Mouse (Mus musculus): Measurements from ENCODE around the gene Prlr. TPM values are rescaled to one million over a fixed set of nuclear protein-coding genes. Genes with fewer than 3 reads are reported as not detected.

Gene Prlr
- polyA plus RNA-seq, 1 experiment, result 1.1 TPM

- no peak overlapping the region for H3K27ac ChIP-seq (ENCODE audit: control insufficient read depth, insufficient read depth, low read depth, low read length, poor library complexity)
- 79% methylated on average over 6 of the region's 6 CpGs for WGBS
- no peaks in the 10 kb centered on the region for H3K4me1 ChIP-seq (ENCODE audit: control insufficient read depth, insufficient read depth, low read length)
- no peak overlapping the region for H3K4me3 ChIP-seq (replicated peaks; ENCODE audit: control insufficient read depth, low read depth, low read length)
- TF ChIP-seq POLR2A (IDR thresholded peaks at IDR 0.05; ENCODE audit: borderline replicate concordance, control insufficient read depth, low read depth, low read length) (no peak), CTCF (IDR thresholded peaks at IDR 0.05; ENCODE audit: control insufficient read depth, insufficient read depth, low read length) (no peak)
These were observed 36.2 kb downstream of the Prlr start for GRCm38 (mm10) chr15:10213213-10213612.

- no peak for TF ChIP-seq POLR2A (IDR thresholded peaks at IDR 0.05; ENCODE audit: borderline replicate concordance, control insufficient read depth, low read depth, low read length)
- TF ChIP-seq CTCF (IDR thresholded peaks at IDR 0.05; ENCODE audit: control insufficient read depth, insufficient read depth, low read length), result no peak
- H3K27ac ChIP-seq (ENCODE audit: control insufficient read depth, insufficient read depth, low read depth, low read length, poor library complexity), result no peak overlapping the region
- no peak overlapping the region for H3K4me3 ChIP-seq (replicated peaks; ENCODE audit: control insufficient read depth, low read depth, low read length)
- 83% methylated on average over 3 of the region's 3 CpGs for WGBS
- no peaks in the 10 kb centered on the region for H3K4me1 ChIP-seq (ENCODE audit: control insufficient read depth, insufficient read depth, low read length)
These were observed 36.7 kb downstream of the Prlr start for GRCm38 (mm10) chr15:10213710-10214109.

- WGBS, result 82% methylated on average over 8 of the region's 8 CpGs
- no peak overlapping the region for H3K4me3 ChIP-seq (replicated peaks; ENCODE audit: control insufficient read depth, low read depth, low read length)
- no peaks in the 10 kb centered on the region for H3K4me1 ChIP-seq (ENCODE audit: control insufficient read depth, insufficient read depth, low read length)
- H3K27ac ChIP-seq (ENCODE audit: control insufficient read depth, insufficient read depth, low read depth, low read length, poor library complexity), result no peak overlapping the region
- TF ChIP-seq POLR2A (IDR thresholded peaks at IDR 0.05; ENCODE audit: borderline replicate concordance, control insufficient read depth, low read depth, low read length), result no peak
- no peak for TF ChIP-seq CTCF (IDR thresholded peaks at IDR 0.05; ENCODE audit: control insufficient read depth, insufficient read depth, low read length)
These were observed 38.7 kb downstream of the Prlr start for GRCm38 (mm10) chr15:10215719-10216118.

GRCm38 (mm10) chr15:10216189-10216588 lies 39.2 kb downstream of the Prlr start:
- Histone ChIP-seq H3K27ac (ENCODE audit: control insufficient read depth, insufficient read depth, low read depth, low read length, poor library complexity) (no peak overlapping the region), H3K4me1 (ENCODE audit: control insufficient read depth, insufficient read depth, low read length) (no peaks in the 10 kb centered on the region), H3K4me3 (replicated peaks; ENCODE audit: control insufficient read depth, low read depth, low read length) (no peak overlapping the region)
- TF ChIP-seq POLR2A (IDR thresholded peaks at IDR 0.05; ENCODE audit: borderline replicate concordance, control insufficient read depth, low read depth, low read length), result no peak
- WGBS, result 82% methylated on average over 4 of the region's 4 CpGs

GRCm38 (mm10) chr15:10223614-10224155 lies 46.6 kb downstream of the Prlr start:
- no peak overlapping the region for H3K4me3 ChIP-seq (replicated peaks; ENCODE audit: control insufficient read depth, low read depth, low read length)
- WGBS, result 70% methylated on average over 4 of the region's 4 CpGs

GRCm38 (mm10) chr15:10225701-10226100 lies 48.7 kb downstream of the Prlr start:
- 83% methylated on average over 4 of the region's 4 CpGs for WGBS
- no peak overlapping the region for H3K27ac ChIP-seq (ENCODE audit: control insufficient read depth, insufficient read depth, low read depth, low read length, poor library complexity)
- no peak overlapping the region for H3K4me3 ChIP-seq (replicated peaks; ENCODE audit: control insufficient read depth, low read depth, low read length)
- H3K4me1 ChIP-seq (ENCODE audit: control insufficient read depth, insufficient read depth, low read length), result no peaks in the 10 kb centered on the region
- TF ChIP-seq CTCF (IDR thresholded peaks at IDR 0.05; ENCODE audit: control insufficient read depth, insufficient read depth, low read length) (no peak), POLR2A (IDR thresholded peaks at IDR 0.05; ENCODE audit: borderline replicate concordance, control insufficient read depth, low read depth, low read length) (no peak)

More at GRCm38 (mm10) chr15:10223614-10224155, 46.6 kb downstream of the Prlr start:
- Histone ChIP-seq H3K27ac (ENCODE audit: control insufficient read depth, insufficient read depth, low read depth, low read length, poor library complexity) (no peak overlapping the region), H3K4me1 (ENCODE audit: control insufficient read depth, insufficient read depth, low read length) (no peaks in the 10 kb centered on the region)
- TF ChIP-seq POLR2A (IDR thresholded peaks at IDR 0.05; ENCODE audit: borderline replicate concordance, control insufficient read depth, low read depth, low read length) (no peak), CTCF (IDR thresholded peaks at IDR 0.05; ENCODE audit: control insufficient read depth, insufficient read depth, low read length) (no peak)

GRCm38 (mm10) chr15:10228636-10229035 lies 51.6 kb downstream of the Prlr start:
- Histone ChIP-seq H3K4me3 (replicated peaks; ENCODE audit: control insufficient read depth, low read depth, low read length) (no peak overlapping the region), H3K27ac (ENCODE audit: control insufficient read depth, insufficient read depth, low read depth, low read length, poor library complexity) (no peak overlapping the region), H3K4me1 (ENCODE audit: control insufficient read depth, insufficient read depth, low read length) (no peaks in the 10 kb centered on the region)
- 67% methylated on average over 2 of the region's 2 CpGs for WGBS
- TF ChIP-seq CTCF (IDR thresholded peaks at IDR 0.05; ENCODE audit: control insufficient read depth, insufficient read depth, low read length) (no peak), POLR2A (IDR thresholded peaks at IDR 0.05; ENCODE audit: borderline replicate concordance, control insufficient read depth, low read depth, low read length) (no peak)

GRCm38 (mm10) chr15:10235977-10236376 lies 58.9 kb downstream of the Prlr start:
- Histone ChIP-seq H3K27ac (ENCODE audit: control insufficient read depth, insufficient read depth, low read depth, low read length, poor library complexity) (no peak overlapping the region), H3K4me3 (replicated peaks; ENCODE audit: control insufficient read depth, low read depth, low read length) (no peak overlapping the region), H3K4me1 (ENCODE audit: control insufficient read depth, insufficient read depth, low read length) (no peaks in the 10 kb centered on the region)
- no peak for TF ChIP-seq CTCF (IDR thresholded peaks at IDR 0.05; ENCODE audit: control insufficient read depth, insufficient read depth, low read length)
- TF ChIP-seq POLR2A (IDR thresholded peaks at IDR 0.05; ENCODE audit: borderline replicate concordance, control insufficient read depth, low read depth, low read length), result no peak
- WGBS, result 18% methylated on average over 5 of the region's 5 CpGs

- WGBS, result 48% methylated on average over 3 of the region's 3 CpGs
- Histone ChIP-seq H3K4me1 (ENCODE audit: control insufficient read depth, insufficient read depth, low read length) (no peaks in the 10 kb centered on the region), H3K4me3 (replicated peaks; ENCODE audit: control insufficient read depth, low read depth, low read length) (no peak overlapping the region), H3K27ac (ENCODE audit: control insufficient read depth, insufficient read depth, low read depth, low read length, poor library complexity) (no peak overlapping the region)
- TF ChIP-seq POLR2A (IDR thresholded peaks at IDR 0.05; ENCODE audit: borderline replicate concordance, control insufficient read depth, low read depth, low read length) (no peak), CTCF (IDR thresholded peaks at IDR 0.05; ENCODE audit: control insufficient read depth, insufficient read depth, low read length) (no peak)
These were observed 59.8 kb downstream of the Prlr start for GRCm38 (mm10) chr15:10236812-10237211.
